Mouse (Mus musculus) G1E (cell line): ENCODE data around the gene Rreb1. TPM values are rescaled to one million over a fixed set of nuclear protein-coding genes. Genes with fewer than 3 reads are reported as not detected.

Source experiments
- ATAC-seq: 2 replicates; pipeline ENCODE4 v1.8.0; 2016; ENCODE audit warnings: mild to moderate bottlenecking; ENCODE audit not compliant: insufficient number of reproducible peaks, poor library complexity, low FRiP score, severe bottlenecking; ENCODE audit errors: extremely low read depth
- DNase-seq: peaks from one replicate; pipeline ENCODE4 v3.0.0; 2012; ENCODE audit warnings: low spot score
- H3K27me3 ChIP-seq: 2 replicates; pipeline ENCODE4 v1.6.1; 2012; ENCODE audit warnings: mild to moderate bottlenecking, low read length, inconsistent platforms; ENCODE audit not compliant: insufficient read depth
- H3K36me3 ChIP-seq: replicated peaks from 2 replicates; pipeline ENCODE3; 2012; ENCODE audit warnings: mild to moderate bottlenecking, inconsistent platforms
- H3K4me1 ChIP-seq: 2 replicates; pipeline ENCODE4 v1.6.1; 2012; ENCODE audit warnings: low read depth, low read length, inconsistent platforms, mixed read lengths; ENCODE audit not compliant: insufficient read depth
- H3K4me3 ChIP-seq: 2 replicates; pipeline ENCODE4 v1.5.1; 2012; ENCODE audit warnings: low read depth, mild to moderate bottlenecking, inconsistent platforms, low read length, moderate library complexity, mixed read lengths
- H3K9me3 ChIP-seq: replicated peaks from 2 replicates; pipeline ENCODE4 v1.6.1; 2012; ENCODE audit warnings: inconsistent platforms
- CTCF ChIP-seq: IDR thresholded peaks from 2 replicates; pipeline ENCODE4 v1.5.1; 2012; ENCODE audit warnings: low read depth, low read length, inconsistent platforms, mixed read lengths
- GATA1 ChIP-seq: IDR thresholded peaks from 2 replicates; pipeline ENCODE4 v1.6.1; 2012; ENCODE audit warnings: borderline replicate concordance, low read length, inconsistent platforms, mixed read lengths
- GATA2 ChIP-seq: IDR thresholded peaks from 2 replicates; pipeline ENCODE4 v1.6.1; 2012; ENCODE audit warnings: low read depth, low read length, inconsistent platforms, borderline replicate concordance
- POLR2AphosphoS5 ChIP-seq: IDR thresholded peaks from 2 replicates; pipeline ENCODE4 v1.6.1; 2012; ENCODE audit warnings: low read depth, low read length, inconsistent platforms; ENCODE audit not compliant: insufficient replicate concordance
- TAL1 ChIP-seq: conservative IDR thresholded peaks from 2 replicates; pipeline ENCODE4 v1.6.1; 2012; ENCODE audit warnings: low read depth, low read length, inconsistent platforms, mixed read lengths
- polyA plus RNA-seq: library from polyadenylated mRNA; stranded (reverse); fragments of >175 nt; gene quantifications from 2 replicates; pipeline ENCODE4 v1.2.3, GENCODE M21; 2012
- total RNA-seq, 2 experiments: library from RNA; stranded (forward) in 1 of 2; stranded (reverse) in 1 of 2; fragments of 200-1000 nt in 1 of 2; fragments of >200 nt in 1 of 2; fragmentation: Nextera tagmentation in 1 of 2; gene quantifications; 2 replicates each; pipeline ENCODE4 v1.2.3; 2014 to 2017

Gene Rreb1
- total and polyA plus RNA-seq, 3 experiments, result 16.8 to 122 (median 87.2) TPM

- Histone ChIP-seq H3K4me1 (peaks cover 15% of the 10 kb centered on the region), H3K36me3 (peaks cover 87% of the 10 kb centered on the region), H3K27me3 (no peaks in the 10 kb centered on the region), H3K9me3 (no peaks in the 10 kb centered on the region), H3K4me3 (no peak overlapping the region)
- no peak for ATAC-seq
- no peak for DNase-seq
- TF ChIP-seq GATA1 (no peak), GATA2 (no peak), TAL1 (no peak), POLR2AphosphoS5 (no peak), CTCF (no peak)
These were observed 158.2 kb downstream of the Rreb1 start for GRCm38 (mm10) chr13:37936351-37936750.

GRCm38 (mm10) chr13:37940167-37940566, 162.0 kb downstream of the Rreb1 start:
- DNase-seq (no peak), ATAC-seq (no peak)
- Histone ChIP-seq H3K9me3 (no peaks in the 10 kb centered on the region), H3K27me3 (no peaks in the 10 kb centered on the region), H3K36me3 (peaks cover 88% of the 10 kb centered on the region), H3K4me1 (peaks cover 16% of the 10 kb centered on the region), H3K4me3 (no peak overlapping the region)
- no peak for TF ChIP-seq GATA2
- TF ChIP-seq CTCF, result no peak
- no peak for TF ChIP-seq GATA1
- no peak for TF ChIP-seq TAL1
- TF ChIP-seq POLR2AphosphoS5, result no peak

- peaks cover 88% of the 10 kb centered on the region for H3K36me3 ChIP-seq
- ATAC-seq, result no peak
- peaks cover 16% of the 10 kb centered on the region for H3K4me1 ChIP-seq
- no peaks in the 10 kb centered on the region for H3K27me3 ChIP-seq
- no peak for DNase-seq
- no peaks in the 10 kb centered on the region for H3K9me3 ChIP-seq
- no peak for TF ChIP-seq POLR2AphosphoS5
- no peak for TF ChIP-seq GATA1
- no peak for TF ChIP-seq CTCF
- TF ChIP-seq TAL1, result no peak
- no peak overlapping the region for H3K4me3 ChIP-seq
These were observed 162.4 kb downstream of the Rreb1 start for GRCm38 (mm10) chr13:37940649-37941048.

DNA sequence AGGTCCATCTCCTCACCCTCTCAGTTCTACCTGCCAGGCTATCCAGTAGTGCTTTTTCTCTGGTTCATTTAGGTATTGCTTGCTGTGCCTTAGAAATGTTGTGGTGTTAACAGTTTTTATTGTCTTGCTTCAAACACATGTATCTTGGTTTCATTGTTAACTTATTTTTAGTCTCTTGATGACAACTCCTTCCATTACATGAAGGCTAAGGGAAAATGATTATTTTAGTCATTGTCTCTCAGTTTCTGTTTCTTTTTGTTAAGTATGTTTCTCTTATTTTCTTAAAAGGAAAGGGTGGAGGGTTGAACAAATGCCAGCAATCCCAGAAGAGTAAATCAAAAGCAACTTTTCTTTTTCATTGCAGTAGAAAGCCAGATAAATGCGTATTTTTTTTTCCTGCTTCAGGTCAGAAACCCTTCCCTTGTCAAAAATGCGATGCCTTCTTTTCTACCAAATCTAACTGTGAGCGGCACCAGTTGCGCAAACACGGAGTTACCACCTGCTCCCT, 163.0 kb downstream of the Rreb1 start:
- Histone ChIP-seq H3K27me3 (no peaks in the 10 kb centered on the region), H3K4me3 (no peak overlapping the region), H3K9me3 (no peaks in the 10 kb centered on the region), H3K4me1 (peaks cover 19% of the 10 kb centered on the region), H3K36me3 (peaks cover 88% of the 10 kb centered on the region)
- no peak for TF ChIP-seq TAL1
- no peak for TF ChIP-seq POLR2AphosphoS5
- no peak for TF ChIP-seq GATA2
- TF ChIP-seq GATA1, result no peak
- no peak for TF ChIP-seq CTCF
- ATAC-seq (no peak), DNase-seq (no peak)

GRCm38 (mm10) chr13:37941950-37942886, 164.0 kb downstream of the Rreb1 start:
- no peak for TF ChIP-seq POLR2AphosphoS5
- TF ChIP-seq TAL1, result no peak
- no peak for TF ChIP-seq GATA1
- no peak for TF ChIP-seq CTCF
- TF ChIP-seq GATA2, result no peak
- H3K36me3 ChIP-seq, result peaks cover 89% of the 10 kb centered on the region

DNA sequence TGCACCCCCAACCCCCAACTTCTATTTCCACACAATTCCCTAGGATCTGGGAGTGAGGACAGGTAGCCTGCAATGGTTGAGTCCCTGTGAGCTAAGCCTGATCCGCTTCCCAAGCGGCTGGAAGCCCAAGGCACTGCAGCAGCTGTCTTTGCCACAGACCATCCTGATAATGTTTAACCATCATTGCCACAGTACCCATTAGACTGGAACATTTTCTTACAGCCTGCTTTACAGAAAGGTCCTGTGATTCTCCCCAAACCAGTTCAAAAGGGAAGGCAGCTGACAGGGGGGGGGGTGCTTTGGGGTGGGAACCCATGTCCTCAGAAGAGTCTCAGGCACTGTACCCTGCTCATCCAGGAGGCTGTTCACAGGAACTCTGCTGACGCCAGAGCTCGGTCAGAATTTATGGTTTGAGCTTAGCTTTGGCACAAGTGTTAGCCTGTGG, 164.7 kb downstream of the Rreb1 start:
- DNase-seq, result no peak
- H3K4me3 ChIP-seq, result no peak overlapping the region
- H3K4me1 ChIP-seq, result peaks cover 32% of the 10 kb centered on the region
- TF ChIP-seq TAL1, result no peak
- no peak for TF ChIP-seq POLR2AphosphoS5
- TF ChIP-seq GATA1, result no peak
- no peak for TF ChIP-seq CTCF
- no peak for TF ChIP-seq GATA2
- H3K9me3 ChIP-seq, result no peaks in the 10 kb centered on the region
- H3K27me3 ChIP-seq, result no peaks in the 10 kb centered on the region
- no peak for ATAC-seq
- H3K36me3 ChIP-seq, result peaks cover 94% of the 10 kb centered on the region

More at GRCm38 (mm10) chr13:37941950-37942886, 164.0 kb downstream of the Rreb1 start:
- ATAC-seq (no peak), DNase-seq (no peak)
- Histone ChIP-seq H3K4me3 (no peak overlapping the region), H3K27me3 (no peaks in the 10 kb centered on the region), H3K9me3 (no peaks in the 10 kb centered on the region), H3K4me1 (peaks cover 29% of the 10 kb centered on the region)

DNA sequence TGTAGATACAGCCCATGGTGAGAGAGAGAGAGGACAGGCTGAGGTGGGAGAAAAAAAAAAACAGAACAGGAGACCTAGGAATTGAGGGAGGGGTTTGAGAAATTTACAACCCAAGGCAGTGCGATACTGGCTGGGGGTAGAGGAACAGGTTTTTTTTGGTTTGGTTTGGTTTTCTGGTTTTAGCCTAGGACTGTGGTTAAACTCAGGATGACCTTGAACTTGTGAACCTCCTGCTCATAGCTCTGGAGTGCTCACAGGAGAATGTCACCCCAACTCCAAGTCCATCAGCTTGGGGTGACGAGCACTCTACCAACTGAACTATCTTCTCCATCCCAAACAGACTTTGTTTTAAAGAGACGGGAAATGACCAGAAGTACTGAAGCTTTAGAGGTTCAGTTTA, 165.3 kb downstream of the Rreb1 start:
- H3K9me3 ChIP-seq, result no peaks in the 10 kb centered on the region
- H3K4me3 ChIP-seq, result no peak overlapping the region
- peaks cover 32% of the 10 kb centered on the region for H3K4me1 ChIP-seq
- TF ChIP-seq TAL1, result no peak
- TF ChIP-seq CTCF, result no peak
- no peak for TF ChIP-seq GATA1
- no peak for TF ChIP-seq POLR2AphosphoS5
- no peak for TF ChIP-seq GATA2
- H3K36me3 ChIP-seq, result peaks cover 95% of the 10 kb centered on the region
- no peak for ATAC-seq
- no peak for DNase-seq
- no peaks in the 10 kb centered on the region for H3K27me3 ChIP-seq
